Mouse (Mus musculus) right cerebral cortex, postnatal 14 days (tissue): Measurements from ENCODE around the gene Anxa3.

ENCODE experiments used
- DNase-seq: peaks from one replicate; pipeline ENCODE4 v3.0.0; 2022

Anxa3 gene

GRCm38 (mm10) chr5:96792936-96793718 is at the start of gene Anxa3:
Gene Anxa3 (plus strand): TSS chr5:96793339.
- peak; percentile 25 for DNase-seq

GRCm38 (mm10) chr5:96747195-96747984 is 45.7 kb upstream of the Anxa3 start:
- DNase-seq, result no peak

- DNase-seq, result no peak
These were observed 35.5 kb upstream of the Anxa3 start for GRCm38 (mm10) chr5:96757615-96758014.

GRCm38 (mm10) chr5:96762021-96762420 is 31.1 kb upstream of the Anxa3 start:
- no peak for DNase-seq

GRCm38 (mm10) chr5:96768846-96769471 is 24.2 kb upstream of the Anxa3 start:
- DNase-seq, result peak; percentile 71

- DNase-seq, result no peak
These were observed 9.4 kb upstream of the Anxa3 start for GRCm38 (mm10) chr5:96783506-96784288.

- no peak for DNase-seq
These were observed 8.0 kb upstream of the Anxa3 start for GRCm38 (mm10) chr5:96785096-96785495.

GRCm38 (mm10) chr5:96792422-96792821 is 717 bp upstream of the Anxa3 start:
- no peak for DNase-seq

GRCm38 (mm10) chr5:96793953-96794635 is 955 bp downstream of the Anxa3 start:
- no peak for DNase-seq

- no peak for DNase-seq
These were observed 2.6 kb downstream of the Anxa3 start for GRCm38 (mm10) chr5:96795752-96796151.

- no peak for DNase-seq
These were observed 4.3 kb downstream of the Anxa3 start for GRCm38 (mm10) chr5:96797465-96797864.

GRCm38 (mm10) chr5:96799165-96799564 is 6.0 kb downstream of the Anxa3 start:
- no peak for DNase-seq

- DNase-seq, result no peak
These were observed 6.8 kb downstream of the Anxa3 start for GRCm38 (mm10) chr5:96799969-96800368.

GRCm38 (mm10) chr5:96802185-96802584 is 9.0 kb downstream of the Anxa3 start:
- no peak for DNase-seq

GRCm38 (mm10) chr5:96803091-96803490 is 10.0 kb downstream of the Anxa3 start:
- no peak for DNase-seq

GRCm38 (mm10) chr5:96804304-96804703 is 11.2 kb downstream of the Anxa3 start:
- no peak for DNase-seq

- DNase-seq, result no peak
These were observed 11.7 kb downstream of the Anxa3 start for GRCm38 (mm10) chr5:96804813-96805212.

GRCm38 (mm10) chr5:96810620-96811019 is 17.5 kb downstream of the Anxa3 start:
- DNase-seq, result no peak

GRCm38 (mm10) chr5:96824769-96825327 is 31.7 kb downstream of the Anxa3 start:
- DNase-seq, result no peak

- DNase-seq, result no peak
These were observed 34.0 kb downstream of the Anxa3 start for GRCm38 (mm10) chr5:96827176-96827575.

GRCm38 (mm10) chr5:96834338-96834737 is 41.2 kb downstream of the Anxa3 start:
- DNase-seq, result no peak

GRCm38 (mm10) chr5:96847986-96848385 is 54.8 kb downstream of the Anxa3 start:
- no peak for DNase-seq
